Mouse (Mus musculus): ENCODE measurements around the gene Slc2a9. TPM values are rescaled to one million over a fixed set of nuclear protein-coding genes. Genes with fewer than 3 reads are reported as not detected.

The Slc2a9 gene
- total RNA-seq, 1 experiment from 2014 or later = 2.8 TPM

Other genes with a start within 250 kb of the Slc2a9 start
- 39.0 and 45.0 TPM in 2 replicates for gene Tmem128, start 243.0 kb downstream of the Slc2a9 start, total RNA-seq (2021)
- 24.7 and 25.0 TPM in 2 replicates for gene Otop1, start 227.2 kb downstream of the Slc2a9 start, total RNA-seq (2021)
- not detected in 2 replicates for gene Drd5, start 183.8 kb downstream of the Slc2a9 start, total RNA-seq (2021)
- 119 and 124 TPM in 2 replicates for gene Wdr1, start 60.1 kb upstream of the Slc2a9 start, total RNA-seq (2021)
- gene Zfp518b, start 181.7 kb upstream of the Slc2a9 start, total RNA-seq (2021) = 4.6 and 7.3 TPM in 2 replicates